Mouse (Mus musculus) E14TG2a.4 (cell line): ENCODE data around the gene Uri1.

ENCODE experiments used
- CTCF ChIP-seq: conservative IDR thresholded peaks from 2 replicates; pipeline ENCODE4 v1.5.1; 2014; ENCODE audit warnings: low read length
- NANOG ChIP-seq: IDR thresholded peaks from 2 replicates; pipeline ENCODE4 v1.6.1; 2014; ENCODE audit warnings: borderline replicate concordance, low read length, mixed read lengths
- POU5F1 ChIP-seq: IDR thresholded peaks from 2 replicates; pipeline ENCODE4 v1.6.1; 2014; ENCODE audit warnings: low read length, borderline replicate concordance

GRCm38 (mm10) chr7:38071065-38071464 lies 47.7 kb upstream of the Uri1 start:
- TF ChIP-seq CTCF (no peak), POU5F1 (no peak), NANOG (no peak)
